Mouse (Mus musculus): ENCODE results near the gene Kcnk6. TPM values are rescaled to one million over a fixed set of nuclear protein-coding genes. Genes with fewer than 3 reads are reported as not detected.
"Not testable (repeated sequence)": the region's sequence is repeated elsewhere in the genome, so short reads cannot be mapped to it uniquely, and the experiment has no call there.

Kcnk6 gene
- total RNA-seq, 2 experiments from 2014 or later = 5.3 to 5.7 TPM

DNA sequence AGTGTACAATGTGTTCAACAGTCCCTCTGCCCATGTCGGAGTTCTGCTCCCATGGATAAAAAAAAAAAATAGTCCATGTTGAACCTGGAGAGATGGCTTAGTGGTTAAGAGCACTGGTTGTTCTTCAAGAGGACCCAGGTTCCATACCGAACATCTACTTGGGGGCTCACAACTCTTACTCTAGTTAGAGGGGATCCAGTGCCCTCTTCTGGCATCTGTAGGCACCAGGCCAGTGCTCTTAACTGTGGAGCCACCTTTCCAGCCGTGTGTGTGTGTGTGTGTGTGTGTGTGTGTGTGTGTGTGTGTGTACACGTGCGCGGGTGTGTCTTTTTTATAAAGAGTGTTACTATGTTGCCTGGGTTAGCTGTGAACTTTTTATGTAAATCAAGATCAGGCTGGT, 29.7 kb downstream of the Kcnk6 start:
- DNase-seq = no peak

- DNase-seq = not testable (repeated sequence)
Observed at GRCm38 (mm10) chr7:29194230-29194629, 38.1 kb downstream of the Kcnk6 start.

- DNase-seq = not testable (repeated sequence)
Observed at GRCm38 (mm10) chr7:29181323-29181722, 51.0 kb downstream of the Kcnk6 start.

- DNase-seq = no peak
Observed at GRCm38 (mm10) chr7:29180854-29181236, 51.5 kb downstream of the Kcnk6 start.

DNA sequence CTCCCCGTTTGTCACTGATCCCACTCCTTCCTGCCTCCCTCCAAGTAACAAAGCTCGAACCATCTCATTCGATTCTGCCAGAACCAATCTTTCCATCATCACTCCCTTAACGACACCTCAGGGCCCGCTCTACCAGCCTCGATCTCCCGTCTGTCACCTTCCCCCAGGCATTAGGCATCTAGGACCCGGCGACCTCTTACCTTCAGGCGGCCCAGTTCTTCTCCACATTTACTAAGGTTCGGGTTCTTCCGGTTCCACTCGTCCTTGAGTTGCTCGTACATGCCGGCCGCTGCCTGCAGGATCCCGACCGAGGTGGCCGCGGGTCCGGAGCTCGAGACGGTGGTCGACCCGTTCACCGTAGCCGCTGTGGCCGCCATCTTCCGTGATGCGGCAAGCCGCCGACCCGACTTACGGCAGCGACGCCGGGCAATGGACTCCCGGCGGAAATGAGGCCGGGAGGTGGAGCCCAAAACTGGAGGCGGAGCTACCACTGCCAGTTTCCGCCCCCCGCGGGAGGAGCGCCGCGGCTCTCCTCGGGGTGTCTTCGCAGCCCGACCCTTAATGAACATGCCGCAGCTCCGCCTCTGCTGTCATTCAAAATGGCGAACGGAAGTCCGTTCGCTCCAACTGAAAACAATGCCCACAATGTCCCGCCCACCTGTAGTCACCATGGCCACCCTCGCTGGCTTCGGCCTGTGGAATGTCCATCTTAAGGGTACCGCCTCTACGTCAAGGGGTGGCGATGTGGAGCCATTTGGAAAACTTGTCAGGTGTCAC, 52.0 kb downstream of the Kcnk6 start, which contains the start of gene Psmd8:
TSS of gene Psmd8 (minus strand) at position 625 of the 777 bp plus-strand sequence.
- peak; percentile 97 for DNase-seq

- no peak for DNase-seq
Observed at GRCm38 (mm10) chr7:29179323-29179722, 53.0 kb downstream of the Kcnk6 start.

DNA sequence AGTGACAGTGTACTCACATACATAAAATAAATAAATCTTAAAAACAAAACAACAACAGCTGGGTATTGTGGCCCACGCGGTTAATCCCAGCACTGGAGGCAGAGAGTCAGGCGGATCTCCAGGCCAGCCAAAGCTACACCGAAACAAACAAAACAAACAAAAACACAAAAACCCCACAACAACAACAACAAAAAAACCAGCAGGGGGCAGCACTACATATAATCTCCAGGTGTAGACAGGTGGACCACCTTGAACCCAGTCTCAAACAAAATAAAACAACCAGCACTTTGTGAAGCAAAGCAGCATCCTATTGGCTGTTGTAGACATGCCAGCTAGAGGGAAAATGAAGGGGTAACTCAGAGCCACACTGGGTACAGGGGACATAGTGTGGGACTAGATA, 54.2 kb downstream of the Kcnk6 start:
- DNase-seq = no peak

DNA sequence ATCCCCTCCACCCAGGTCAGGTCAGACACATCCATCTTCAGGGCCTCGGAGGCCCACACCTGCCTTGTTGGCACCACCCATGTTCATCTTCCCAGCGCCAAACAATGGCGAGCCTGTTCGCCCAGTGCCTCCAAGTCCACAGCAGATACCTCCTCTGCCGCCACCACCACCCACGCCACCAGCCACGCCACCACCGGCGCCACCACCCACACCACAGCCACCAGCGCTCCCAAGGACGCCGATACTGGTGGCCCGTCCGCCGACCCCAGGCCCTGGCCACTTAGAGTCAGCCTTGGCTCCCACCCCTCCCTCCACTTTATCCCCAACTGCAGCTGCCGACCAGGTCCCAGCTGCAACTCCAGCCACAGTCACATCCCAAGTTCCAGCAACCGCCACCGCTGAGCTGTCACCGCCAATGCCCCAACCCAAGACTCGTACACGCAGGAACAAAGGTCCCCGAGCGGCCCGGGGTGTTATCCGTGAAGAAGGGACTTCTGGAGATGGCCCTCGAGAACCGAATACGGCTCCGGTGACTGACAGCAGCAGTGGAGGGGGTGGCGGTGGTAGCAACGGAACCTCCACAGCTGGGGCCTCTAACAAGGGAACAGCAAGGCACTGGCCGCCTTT, 59.8 kb downstream of the Kcnk6 start:
- no peak for DNase-seq

Other genes starting within 250 kb of the Kcnk6 start
- gene Ryr1, start 107.3 kb downstream of the Kcnk6 start, total RNA-seq (2021) = under 1 TPM; 0.10 to 0.88 TPM
- gene Rasgrp4, start 97.7 kb downstream of the Kcnk6 start, total RNA-seq (2021) = under 1 TPM; 0.79 to 0.86 TPM
- 10 to 100 TPM; 13.6 to 14.6 TPM for gene Fam98c, start 76.3 kb downstream of the Kcnk6 start, total RNA-seq (2021)
- gene Ggn, start 62.3 kb downstream of the Kcnk6 start, total RNA-seq (2021) = under 1 TPM; 0.24 to 0.54 TPM
- gene Spred3, start 62.1 kb downstream of the Kcnk6 start, total RNA-seq (2021) = 1 to 10 TPM; 2.2 to 2.5 TPM
- 100 to 1,000 TPM; 184 to 188 TPM for gene Psmd8, start 51.8 kb downstream of the Kcnk6 start, total RNA-seq (2021)
- under 1 TPM; 0.56 to 0.60 TPM for gene Catsperg1, start 18.5 kb downstream of the Kcnk6 start, total RNA-seq (2021)
- 10 to 100 TPM; 81.5 to 82.5 TPM for gene Yif1b, start 5.8 kb upstream of the Kcnk6 start, total RNA-seq (2021)
- gene 2200002D01Rik, start 16.0 kb upstream of the Kcnk6 start, total RNA-seq (2021) = 1 to 10 TPM; 4.4 to 8.1 TPM
- 10 to 100 TPM; 71.2 to 73.7 TPM for gene Spint2, start 49.4 kb upstream of the Kcnk6 start, total RNA-seq (2021)
- 10 to 100 TPM; 22.8 to 24.7 TPM for gene Ppp1r14a, start 56.8 kb upstream of the Kcnk6 start, total RNA-seq (2021)
- 1 to 10 TPM; 1.2 to 1.8 TPM for gene Dpf1, start 71.4 kb upstream of the Kcnk6 start, total RNA-seq (2021)

All from heart, postnatal 4 days (tissue).